Mouse (Mus musculus) gastrocnemius, adult 18-20 months (tissue): ENCODE data around the gene Zfp354b. TPM values are rescaled to one million over a fixed set of nuclear protein-coding genes. Genes with fewer than 3 reads are reported as not detected.

Source experiments
- DNase-seq: peaks from one replicate; pipeline ENCODE4 v3.0.0; 2021; ENCODE audit warnings: low spot score
- total RNA-seq, 2 experiments: library from RNA; stranded (reverse); gene quantifications; 2 replicates each; pipeline ENCODE4 v1.2.3; 2021

Gene Zfp354b
- total RNA-seq, 2 experiments from 2014 or later: 1.9 to 2.4 TPM

- DNase-seq: peak; percentile 3
These were observed 45.1 kb downstream of the Zfp354b start for GRCm38 (mm10) chr11:50886231-50886932.

- no peak for DNase-seq
These were observed 47.7 kb downstream of the Zfp354b start for GRCm38 (mm10) chr11:50883756-50884155.

- no peak for DNase-seq
These were observed 52.8 kb downstream of the Zfp354b start for GRCm38 (mm10) chr11:50878641-50879040.

Other genes starting within 250 kb of the Zfp354b start
- 1 to 10 TPM; 3.6 to 4.6 TPM for gene Zfp354c, start 103.9 kb downstream of the Zfp354b start, total RNA-seq
- 1 to 10 TPM; 2.0 to 2.4 TPM for gene Zfp879, start 90.1 kb downstream of the Zfp354b start, total RNA-seq
- not detected for gene Grm6, start 80.9 kb downstream of the Zfp354b start, total RNA-seq
- 1 to 10 TPM; 2.1 to 2.2 TPM for gene Zfp454, start 44.0 kb downstream of the Zfp354b start, total RNA-seq
- 1 to 10 TPM; 5.0 to 5.2 TPM for gene Zfp2, start 15.5 kb downstream of the Zfp354b start, total RNA-seq
- gene 4933414I15Rik, start 12.1 kb upstream of the Zfp354b start, total RNA-seq: not detected
- gene Prop1, start 22.1 kb upstream of the Zfp354b start, total RNA-seq: not detected
- not detected for gene Olfr1378, start 34.9 kb upstream of the Zfp354b start, total RNA-seq
- not detected for gene Olfr1377, start 50.3 kb upstream of the Zfp354b start, total RNA-seq
- gene Olfr51, start 72.0 kb upstream of the Zfp354b start, total RNA-seq: not detected
- gene Olfr54, start 82.6 kb upstream of the Zfp354b start, total RNA-seq: not detected
- not detected for gene Olfr1375, start 116.5 kb upstream of the Zfp354b start, total RNA-seq
- gene Zfp354a, start 127.6 kb upstream of the Zfp354b start, total RNA-seq: 1 to 10 TPM; 2.8 to 3.2 TPM